Mouse (Mus musculus) limb, embryonic 14.5 days (tissue): Measurements from ENCODE around the gene Otog. TPM values are rescaled to one million over a fixed set of nuclear protein-coding genes. Genes with fewer than 3 reads are reported as not detected.

Experiments used
- ATAC-seq: fragments of 200-750 bp; cut with Nextera tagmentation; 2 replicates; pipeline ENCODE4 v1.8.0; 2017; ENCODE audit warnings: low read depth, moderate number of reproducible peaks, moderate TSS enrichment; ENCODE audit not compliant: low FRiP score
- DNase-seq: peaks from one replicate; pipeline ENCODE4 v3.0.0-alpha.2; 2015; ENCODE audit warnings: low spot score
- H3K27ac ChIP-seq: fragments of 300-500 bp; sonication (generic); replicated peaks from 2 replicates; pipeline ENCODE4 v1.5.1; 2014; ENCODE audit warnings: low read depth, mild to moderate bottlenecking, low read length, moderate library complexity, mixed read lengths
- H3K27me3 ChIP-seq: fragments of 300-500 bp; sonication (generic); 2 replicates; pipeline ENCODE4 v1.6.1; 2014; ENCODE audit warnings: low read length, mixed read lengths; ENCODE audit not compliant: control insufficient read depth, insufficient read depth
- H3K36me3 ChIP-seq: fragments of 300-500 bp; sonication (generic); 2 replicates; pipeline ENCODE4 v1.6.1; 2014; ENCODE audit warnings: mild to moderate bottlenecking, low read length, moderate library complexity, mixed read lengths; ENCODE audit not compliant: control insufficient read depth, insufficient read depth
- H3K4me1 ChIP-seq: fragments of 300-500 bp; sonication (generic); 2 replicates; pipeline ENCODE4 v1.6.1; 2014; ENCODE audit warnings: antibody characterized with exemption, low read length, mixed read lengths; ENCODE audit not compliant: control insufficient read depth, insufficient read depth
- H3K4me2 ChIP-seq: fragments of 300-500 bp; sonication (generic); replicated peaks from 2 replicates; pipeline ENCODE4 v1.6.1; 2014; ENCODE audit warnings: low read depth, mild to moderate bottlenecking, low read length, moderate library complexity; ENCODE audit not compliant: severe bottlenecking
- H3K4me3 ChIP-seq: fragments of 300-500 bp; sonication (generic); replicated peaks from 2 replicates; pipeline ENCODE4 v1.5.1; 2014; ENCODE audit warnings: low read length
- H3K9ac ChIP-seq: fragments of 300-500 bp; sonication (generic); 2 replicates; pipeline ENCODE4 v1.6.1; 2014; ENCODE audit warnings: mild to moderate bottlenecking, low read depth, low read length, moderate library complexity; ENCODE audit not compliant: severe bottlenecking
- H3K9me3 ChIP-seq: fragments of 300-500 bp; sonication (generic); 2 replicates; pipeline ENCODE4 v1.6.1; 2016; ENCODE audit warnings: low read length; ENCODE audit not compliant: control insufficient read depth
- POLR2A ChIP-seq: fragments of 200-500 bp; IDR thresholded peaks from 2 replicates; pipeline ENCODE4 v1.8.0; 2012; ENCODE audit warnings: inconsistent platforms, mild to moderate bottlenecking, moderate library complexity, borderline replicate concordance; ENCODE audit not compliant: insufficient read depth, insufficient read length; ENCODE audit errors: extremely low read depth
- WGBS: fragments of 180-500 bp; shearing (Covaris S2); extraction: QIAGEN DNeasy Blood & Tissue Kit; methylation state at CpG from one replicate; pipeline ENCODE4 v1.1.7; 2014; 5-methylcytosine and 5-hydroxymethylcytosine counted together
- polyA plus RNA-seq, 2 experiments: library from polyadenylated mRNA; depleted of rRNA in 1 of 2; stranded (reverse) in 1 of 2; unstranded in 1 of 2; fragments of >200 nt; fragmentation: Nextera tagmentation in 1 of 2; extraction: Ambion mirVana in 1 of 2; gene quantifications; 2 replicates each; pipeline versions ENCODE4 v1.2.1 to v1.2.3; 2012 to 2014

Gene Otog
- polyA plus RNA-seq, 2 experiments: 0.63 to 2.3 TPM

DNA sequence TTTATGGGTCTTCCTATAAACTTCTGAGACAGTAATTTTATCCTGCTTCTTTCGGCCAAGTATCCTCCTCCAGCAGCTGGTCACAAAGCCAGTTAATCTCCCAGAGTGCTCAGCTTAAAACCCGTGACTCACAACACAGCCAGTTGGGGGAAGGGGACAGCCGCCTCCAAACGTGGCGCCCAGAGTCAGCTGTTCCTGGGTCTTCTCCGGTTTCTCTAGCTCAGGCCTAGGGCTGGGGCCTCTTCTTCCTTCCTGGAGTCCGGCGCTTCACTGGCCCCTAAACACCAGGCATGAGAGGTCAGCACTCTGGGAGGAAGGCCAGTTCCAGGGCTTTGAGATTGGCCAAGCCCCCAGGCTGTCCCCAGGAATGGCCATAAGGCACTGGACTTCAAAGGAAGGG, 112.4 kb downstream of the Otog start:
- Histone ChIP-seq H3K27me3 (peaks cover 17% of the 10 kb centered on the region), H3K9ac (no peak overlapping the region), H3K4me3 (no peak overlapping the region), H3K36me3 (no peaks in the 10 kb centered on the region), H3K9me3 (no peaks in the 10 kb centered on the region), H3K27ac (no peak overlapping the region), H3K4me2 (no peak overlapping the region), H3K4me1 (no peaks in the 10 kb centered on the region)
- DNase-seq (peak; percentile 69), ATAC-seq (peak; percentile 84)
- WGBS: 45% methylated on average over 8 of the region's 8 CpGs
- TF ChIP-seq POLR2A: no peak

DNA sequence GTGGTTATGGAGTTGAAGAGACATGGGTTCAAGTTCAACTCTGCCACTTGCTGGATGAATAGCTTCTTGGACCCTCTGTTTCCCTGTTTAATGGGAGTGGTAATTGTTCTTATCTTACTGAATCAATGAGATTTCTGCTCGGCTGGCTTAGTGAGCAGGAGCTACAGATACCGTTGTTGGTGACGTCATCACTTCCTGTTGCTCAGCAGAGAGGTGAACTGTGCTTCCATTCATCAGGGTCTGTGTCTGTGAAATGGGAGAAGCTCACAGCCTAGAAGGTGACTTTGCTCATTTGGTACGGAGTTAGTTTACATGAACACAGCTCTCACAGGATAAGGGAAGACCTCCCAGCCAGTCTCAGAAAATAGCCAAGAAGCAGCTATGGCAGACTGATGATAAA, 113.1 kb downstream of the Otog start:
- no peak overlapping the region for H3K9ac ChIP-seq
- H3K27me3 ChIP-seq: peaks cover 10% of the 10 kb centered on the region
- WGBS: 72% methylated on average over 4 of the region's 4 CpGs
- no peaks in the 10 kb centered on the region for H3K36me3 ChIP-seq
- no peak for TF ChIP-seq POLR2A
- no peaks in the 10 kb centered on the region for H3K4me1 ChIP-seq
- H3K9me3 ChIP-seq: no peaks in the 10 kb centered on the region
- no peak overlapping the region for H3K4me3 ChIP-seq
- DNase-seq: no peak
- H3K27ac ChIP-seq: no peak overlapping the region
- ATAC-seq: no peak
- no peak overlapping the region for H3K4me2 ChIP-seq

Other genes with a start within 250 kb of the Otog start
- gene Abcc6, start 210.7 kb upstream of the Otog start, polyA plus RNA-seq (2012; rRNA removed): 1.2 and 2.2 TPM in 2 replicates
- gene Abcc6, start 210.7 kb upstream of the Otog start, polyA plus RNA-seq (2014; fragmentation: Nextera tagmentation; extraction: Ambion mirVana): 0.18 and 0.30 TPM in 2 replicates
- gene Nomo1, start 207.3 kb upstream of the Otog start, polyA plus RNA-seq (2012; rRNA removed): 38.8 and 39.5 TPM in 2 replicates
- 21.2 and 22.1 TPM in 2 replicates for gene Nomo1, start 207.3 kb upstream of the Otog start, polyA plus RNA-seq (2014; fragmentation: Nextera tagmentation; extraction: Ambion mirVana)
- 2.6 and 4.7 TPM in 2 replicates for gene Kcnj11, start 140.2 kb upstream of the Otog start, polyA plus RNA-seq (2012; rRNA removed)
- gene Kcnj11, start 140.2 kb upstream of the Otog start, polyA plus RNA-seq (2014; fragmentation: Nextera tagmentation; extraction: Ambion mirVana): 0.28 and 0.41 TPM in 2 replicates
- gene Abcc8, start 61.0 kb upstream of the Otog start, polyA plus RNA-seq (2012; rRNA removed): 1.5 and 2.4 TPM in 2 replicates
- gene Abcc8, start 61.0 kb upstream of the Otog start, polyA plus RNA-seq (2014; fragmentation: Nextera tagmentation; extraction: Ambion mirVana): 0.98 and 2.6 TPM in 2 replicates
- gene Ush1c, start 2.5 kb upstream of the Otog start, polyA plus RNA-seq (2012; rRNA removed): 0.18 and 0.19 TPM in 2 replicates
- gene Ush1c, start 2.5 kb upstream of the Otog start, polyA plus RNA-seq (2014; fragmentation: Nextera tagmentation; extraction: Ambion mirVana): 0.12 and 0.18 TPM in 2 replicates
- 80.4 and 111 TPM in 2 replicates for gene Myod1, start 135.5 kb downstream of the Otog start, polyA plus RNA-seq (2012; rRNA removed)
- gene Myod1, start 135.5 kb downstream of the Otog start, polyA plus RNA-seq (2014; fragmentation: Nextera tagmentation; extraction: Ambion mirVana): 42.4 and 48.0 TPM in 2 replicates
- 0.28 and 0.40 TPM in 2 replicates for gene Kcnc1, start 155.5 kb downstream of the Otog start, polyA plus RNA-seq (2012; rRNA removed)
- 0.07 and 0.11 TPM in 2 replicates for gene Kcnc1, start 155.5 kb downstream of the Otog start, polyA plus RNA-seq (2014; fragmentation: Nextera tagmentation; extraction: Ambion mirVana)